Comparison of ENCODE assay signal across 38 mouse cellular contexts in genomic region chr10:117275681-117276369, GRCm38 (mm10). TPM values are rescaled to one million over a fixed set of nuclear protein-coding genes. Genes with fewer than 3 reads are reported as not detected.
DNase-seq lines count a peak whose midpoint lies in the region; ATAC-seq and TF ChIP-seq lines count a peak whose summit lies in the region.
"Had no signal": no experiment of that assay in that cellular context is flagged by ENCODE, and none has a peak within 500 bp of the region (broad histone marks: within the 10 kb centered on the region; RNA-seq: fewer than 3 reads in every experiment).

No protein-coding gene starts in this region.

- no peaks in the 10 kb centered on the region for H3K27me3 ChIP-seq in liver, postnatal 0 days (ENCODE audit: insufficient read depth, low read length)
- no peaks in the 10 kb centered on the region for H3K27me3 ChIP-seq in liver, embryonic 12.5 days (replicated peaks)
- H3K27me3 ChIP-seq in CH12.LX (replicated peaks): no peaks in the 10 kb centered on the region
- H3K27me3 ChIP-seq in MEL (ENCODE audit: control insufficient read depth in 1 of 2, insufficient read depth in 2 of 2, low read length in 2 of 2): peaks cover 2 to 3% of the 10 kb centered on the region in 2 experiments; a peak in 3 of 4 replicates
- no peaks in the 10 kb centered on the region for H3K27me3 ChIP-seq in limb, embryonic 10.5 days (ENCODE audit: low read depth, poor library complexity, severe bottlenecking)
- H3K27me3 ChIP-seq: embryonic facial prominence, embryonic 15.5 days; forebrain, embryonic 12.5 days; heart, embryonic 15.5 days; hindbrain, embryonic 12.5 days; limb, embryonic 15.5 days; lung, embryonic 15.5 days had no signal

- TF ChIP-seq CTCF in liver, postnatal 0 days (IDR thresholded peaks at IDR 0.05; ENCODE audit: low read depth): no peak
- TF ChIP-seq CTCF in CH12.LX (conservative IDR thresholded peaks at IDR 0.05 in 1 of 2, IDR thresholded peaks at IDR 0.05 in 1 of 2; ENCODE audit: low read depth in 2 of 2, low read length in 2 of 2) (no peak), MEL (IDR thresholded peaks at IDR 0.05 in 2 of 3, conservative IDR thresholded peaks at IDR 0.05 in 1 of 3; ENCODE audit: control insufficient read depth in 1 of 3, insufficient read depth in 1 of 3, low read depth in 2 of 3, low read length in 3 of 3, poor library complexity in 1 of 3, severe bottlenecking in 1 of 3) (no peak)

- TF ChIP-seq POLR2A in CH12.LX (IDR thresholded peaks at IDR 0.05; ENCODE audit: low read depth, low read length): no peak
- peak in 1 of 2 experiments; percentile 23; a peak in 1 of 4 replicates for TF ChIP-seq POLR2A in MEL (IDR thresholded peaks at IDR 0.05; ENCODE audit: control insufficient read depth in 1 of 2, insufficient read depth in 1 of 2, low read depth in 1 of 2, low read length in 2 of 2, poor library complexity in 1 of 2)

- H3K4me2 ChIP-seq in liver, postnatal 0 days (ENCODE audit: low read depth, low read length): no peak overlapping the region
- H3K4me2 ChIP-seq in liver, embryonic 12.5 days: no peak overlapping the region
- H3K4me2 ChIP-seq in CH12.LX (ENCODE audit: insufficient read depth, low read depth, poor library complexity, severe bottlenecking): no peak overlapping the region
- H3K4me2 ChIP-seq: embryonic facial prominence, embryonic 15.5 days; forebrain, embryonic 12.5 days; heart, embryonic 15.5 days; hindbrain, embryonic 12.5 days; limb, embryonic 15.5 days; lung, embryonic 15.5 days had no signal

- no peaks in the 10 kb centered on the region for H3K4me1 ChIP-seq in liver, postnatal 0 days (ENCODE audit: insufficient read depth)
- H3K4me1 ChIP-seq in liver, embryonic 12.5 days: no peaks in the 10 kb centered on the region
- H3K4me1 ChIP-seq in CH12.LX (ENCODE audit: control insufficient read depth in 1 of 2, insufficient read depth in 2 of 2) (no peaks in the 10 kb centered on the region), MEL (ENCODE audit: control insufficient read depth in 1 of 2, insufficient read depth in 2 of 2, low read length in 2 of 2) (no peaks in the 10 kb centered on the region)
- no peaks in the 10 kb centered on the region for H3K4me1 ChIP-seq in limb, embryonic 10.5 days
- H3K4me1 ChIP-seq: embryonic facial prominence, embryonic 10.5 days; embryonic facial prominence, embryonic 15.5 days; forebrain, embryonic 12.5 days; heart, embryonic 15.5 days; hindbrain, embryonic 12.5 days; limb, embryonic 15.5 days; lung, embryonic 15.5 days had no signal

- peak; percentile 10 for DNase-seq in liver, postnatal 0 days
- DNase-seq in CH12.LX (ENCODE audit: extremely low read depth): peak; percentile 27
- DNase-seq in MEL (ENCODE audit: low read depth, low spot score): peak; percentile 64
- peak; percentile 3 for DNase-seq in limb, embryonic 10.5 days (ENCODE audit: low spot score)
- no peak for DNase-seq in kidney, postnatal 36 days
- DNase-seq in spleen, adult 18-20 months: no peak
- DNase-seq in thymus, postnatal 36 days: no peak
- DNase-seq: adrenal gland, adult 8-10 months; cerebellum, adult 8-10 months; cerebellum, postnatal 25 days; gastrocnemius, postnatal 25 days; heart, adult 11 months; kidney, postnatal 14 days; left cerebral cortex, postnatal 4 days; thymus, postnatal 14 days had no signal

- in situ Hi-C loops in CH12.LX (cut with MboI; ENCODE audit: low pct_ligation_motif_present, low pct_unique_long_range_greater_than_20kb, low sequenced_read_pairs): no loop called here

- no peak overlapping the region for H3K4me3 ChIP-seq in liver, postnatal 0 days (ENCODE audit: low read depth, low read length)
- H3K4me3 ChIP-seq in liver, embryonic 12.5 days: no peak overlapping the region
- H3K4me3 ChIP-seq in CH12.LX (replicated peaks in 1 of 3; ENCODE audit: low read depth in 2 of 3, low read length in 2 of 3, poor library complexity in 1 of 3): peak overlapping the region in 2 of 3 experiments; percentile 42 to 46
- peak overlapping the region; percentile 16 to 28; a peak in 3 of 4 replicates for H3K4me3 ChIP-seq in MEL (ENCODE audit: control insufficient read depth in 1 of 2, insufficient read depth in 1 of 2, low read depth in 2 of 2, low read length in 2 of 2)
- no peak overlapping the region for H3K4me3 ChIP-seq in limb, embryonic 10.5 days
- H3K4me3 ChIP-seq: embryonic facial prominence, embryonic 10.5 days; embryonic facial prominence, embryonic 15.5 days; forebrain, embryonic 12.5 days; heart, embryonic 10.5 days; heart, embryonic 15.5 days; hindbrain, embryonic 12.5 days; limb, embryonic 15.5 days; lung, embryonic 15.5 days had no signal

- H3K79me2 ChIP-seq in CH12.LX (replicated peaks; ENCODE audit: control insufficient read depth, extremely low read depth, insufficient read depth, poor library complexity, severe bottlenecking) (no peaks in the 10 kb centered on the region), MEL (ENCODE audit: control insufficient read depth, insufficient read depth, low read length, poor library complexity) (no peaks in the 10 kb centered on the region)

- no peak overlapping the region for H3K27ac ChIP-seq in liver, postnatal 0 days (ENCODE audit: low read depth)
- no peak overlapping the region for H3K27ac ChIP-seq in liver, embryonic 12.5 days
- H3K27ac ChIP-seq in CH12.LX (ENCODE audit: insufficient read depth, low read depth): no peak overlapping the region
- H3K27ac ChIP-seq in MEL (ENCODE audit: control insufficient read depth, low read depth, low read length): no peak overlapping the region
- H3K27ac ChIP-seq in limb, embryonic 10.5 days: no peak overlapping the region
- H3K27ac ChIP-seq: embryonic facial prominence, embryonic 10.5 days; embryonic facial prominence, embryonic 15.5 days; forebrain, embryonic 12.5 days; heart, embryonic 10.5 days; heart, embryonic 15.5 days; hindbrain, embryonic 12.5 days; limb, embryonic 15.5 days; liver, embryonic 14.5 days; lung, embryonic 15.5 days; macrophage had no signal

- TF ChIP-seq RAD21 in CH12.LX (IDR thresholded peaks at IDR 0.05; ENCODE audit: low read depth, low read length) (no peak), MEL (IDR thresholded peaks at IDR 0.05; ENCODE audit: low read depth, low read length) (no peak)

- no peak overlapping the region for H3K9ac ChIP-seq in liver, postnatal 0 days (replicated peaks)
- no peak overlapping the region for H3K9ac ChIP-seq in liver, embryonic 12.5 days
- H3K9ac ChIP-seq in CH12.LX (ENCODE audit: insufficient read depth, low read depth) (no peak overlapping the region), MEL (ENCODE audit: control insufficient read depth, low read depth, low read length, poor library complexity, severe bottlenecking) (no peak overlapping the region)
- H3K9ac ChIP-seq: embryonic facial prominence, embryonic 15.5 days; forebrain, embryonic 12.5 days; heart, embryonic 15.5 days; hindbrain, embryonic 12.5 days; limb, embryonic 15.5 days; liver, embryonic 14.5 days; lung, embryonic 15.5 days had no signal

- 82% methylated on average over 10 of the region's 10 CpGs for WGBS in liver, postnatal 0 days (ENCODE audit: insufficient replicate concordance)
- WGBS in liver, embryonic 12.5 days (ENCODE audit: insufficient replicate concordance): 65% methylated on average over 10 of the region's 10 CpGs
- 85% methylated on average over 10 of the region's 10 CpGs for WGBS in limb, embryonic 10.5 days

- no peak for ATAC-seq in liver, postnatal 0 days
- ATAC-seq in liver, embryonic 12.5 days: no peak
- ATAC-seq: CD4-positive, CD25-positive, alpha-beta regulatory T cell, adult 4 months; intestine, postnatal 0 days; midbrain, embryonic 16.5 days had no signal

- dilution Hi-C loops in CH12.LX (cut with MboI; ENCODE audit: extremely low pct_ligation_motif_present, extremely low pct_unique_long_range_greater_than_20kb, low sequenced_read_pairs): no loop called here

- TF ChIP-seq EP300 in liver, postnatal 0 days (IDR thresholded peaks at IDR 0.05; ENCODE audit: low read depth): no peak
- TF ChIP-seq EP300 in CH12.LX (IDR thresholded peaks at IDR 0.05; ENCODE audit: low read length) (no peak), MEL (IDR thresholded peaks at IDR 0.05; ENCODE audit: low read depth in 1 of 2, low read length in 2 of 2) (no peak)

- no peaks in the 10 kb centered on the region for H3K36me3 ChIP-seq in liver, postnatal 0 days (replicated peaks; ENCODE audit: insufficient read depth, low read length)
- H3K36me3 ChIP-seq in liver, embryonic 12.5 days: no peaks in the 10 kb centered on the region
- H3K36me3 ChIP-seq in CH12.LX (replicated peaks in 1 of 2; ENCODE audit: control insufficient read depth in 1 of 2, insufficient read depth in 1 of 2, low read length in 1 of 2): no peaks in the 10 kb centered on the region
- no peaks in the 10 kb centered on the region for H3K36me3 ChIP-seq in MEL (ENCODE audit: control insufficient read depth in 1 of 2, insufficient read depth in 2 of 2, low read length in 2 of 2)
- no peaks in the 10 kb centered on the region for H3K36me3 ChIP-seq in limb, embryonic 10.5 days
- H3K36me3 ChIP-seq: embryonic facial prominence, embryonic 10.5 days; embryonic facial prominence, embryonic 15.5 days; forebrain, embryonic 12.5 days; heart, embryonic 10.5 days; heart, embryonic 15.5 days; hindbrain, embryonic 12.5 days; limb, embryonic 15.5 days; lung, embryonic 15.5 days had no signal

- H3K9me3 ChIP-seq in liver, postnatal 0 days (ENCODE audit: low read length): no peaks in the 10 kb centered on the region
- no peaks in the 10 kb centered on the region for H3K9me3 ChIP-seq in liver, embryonic 12.5 days (replicated peaks)
- H3K9me3 ChIP-seq in CH12.LX (replicated peaks; ENCODE audit: low read length) (no peaks in the 10 kb centered on the region), MEL (replicated peaks; ENCODE audit: insufficient read depth, low read length) (no peaks in the 10 kb centered on the region)
- H3K9me3 ChIP-seq in limb, embryonic 10.5 days (replicated peaks): no peaks in the 10 kb centered on the region
- H3K9me3 ChIP-seq: embryonic facial prominence, embryonic 10.5 days; embryonic facial prominence, embryonic 15.5 days; forebrain, embryonic 12.5 days; heart, embryonic 10.5 days; heart, embryonic 15.5 days; hindbrain, embryonic 12.5 days; limb, embryonic 15.5 days; lung, embryonic 15.5 days had no signal

RNA-seq across cellular contexts. Expression of gene Lyz2, which starts 6.3 kb away (rescaled TPM):
- 542 and 556 TPM in 2 replicates for polyA plus RNA-seq in liver, postnatal 0 days (2015; fragmentation: Nextera tagmentation; extraction: Ambion mirVana)
- polyA plus RNA-seq in liver, embryonic 12.5 days (2016; fragmentation: Nextera tagmentation; extraction: Ambion mirVana): 115 and 120 TPM in 2 replicates
- total RNA-seq in CH12.LX (2012; rRNA removed) (0.08 TPM in 1 of 2 replicates, not detected in the other), CH12.LX (2014; rRNA removed) (0.17 TPM in 1 of 2 replicates, not detected in the other), MEL (2012; rRNA removed) (not detected in 2 replicates)
- polyA plus RNA-seq in CH12.LX (2012; ENCODE audit: insufficient read length, low read depth) (not detected in 2 replicates), MEL (2012; ENCODE audit: insufficient read depth in 1 of 2, insufficient read length in 2 of 2, low read depth in 1 of 2, low replicate concordance in 2 of 2, missing spikeins in 1 of 2) (not detected)
- 6.8 and 8.7 TPM in 2 replicates for polyA plus RNA-seq in limb, embryonic 10.5 days (2016; fragmentation: Nextera tagmentation; extraction: Ambion mirVana)

RNA-seq across cellular contexts. Expression of gene Lyz1, which starts 16.8 kb away (rescaled TPM):
- 0.42 and 0.85 TPM in 2 replicates for polyA plus RNA-seq in liver, postnatal 0 days (2015; fragmentation: Nextera tagmentation; extraction: Ambion mirVana)
- not detected in 2 replicates for polyA plus RNA-seq in liver, embryonic 12.5 days (2016; fragmentation: Nextera tagmentation; extraction: Ambion mirVana)
- total RNA-seq in CH12.LX (2012; rRNA removed) (not detected in 2 replicates), CH12.LX (2014; rRNA removed) (not detected in 2 replicates), MEL (2012; rRNA removed) (not detected in 2 replicates)
- polyA plus RNA-seq in CH12.LX (2012; ENCODE audit: insufficient read length, low read depth) (not detected in 2 replicates), MEL (2012; ENCODE audit: insufficient read depth in 1 of 2, insufficient read length in 2 of 2, low read depth in 1 of 2, low replicate concordance in 2 of 2, missing spikeins in 1 of 2) (not detected)
- polyA plus RNA-seq in limb, embryonic 10.5 days (2016; fragmentation: Nextera tagmentation; extraction: Ambion mirVana): not detected in 2 replicates
- polyA plus RNA-seq: CD4-positive, CD25-positive, alpha-beta regulatory T cell, adult 4 months; embryonic facial prominence, embryonic 10.5 days; forebrain, embryonic 12.5 days; hindbrain, embryonic 12.5 days; kidney, embryonic 14.5 days; midbrain, embryonic 16.5 days; neural tube, embryonic 11.5 days had no signal

RNA-seq across cellular contexts. Expression of gene 9530003J23Rik, which starts 37.3 kb away (rescaled TPM):
- not detected in 2 replicates for polyA plus RNA-seq in liver, postnatal 0 days (2015; fragmentation: Nextera tagmentation; extraction: Ambion mirVana)
- not detected in 2 replicates for polyA plus RNA-seq in liver, embryonic 12.5 days (2016; fragmentation: Nextera tagmentation; extraction: Ambion mirVana)
- total RNA-seq in CH12.LX (2012; rRNA removed): not detected in 2 replicates
- total RNA-seq in CH12.LX (2014; rRNA removed): not detected in 2 replicates
- polyA plus RNA-seq in CH12.LX (2012; ENCODE audit: insufficient read length, low read depth): not detected in 2 replicates
- not detected in 2 replicates for total RNA-seq in MEL (2012; rRNA removed)
- polyA plus RNA-seq in MEL (2012; ENCODE audit: insufficient read depth in 1 of 2, insufficient read length in 2 of 2, low read depth in 1 of 2, low replicate concordance in 2 of 2, missing spikeins in 1 of 2): not detected
- polyA plus RNA-seq in limb, embryonic 10.5 days (2016; fragmentation: Nextera tagmentation; extraction: Ambion mirVana): not detected in 2 replicates
- total RNA-seq: adrenal gland, adult 8-10 months; adrenal gland, postnatal 4 days; gastrocnemius, postnatal 25 days; heart, postnatal 25 days; layer of hippocampus, adult 18-20 months; layer of hippocampus, postnatal 25 days; left cerebral cortex, adult 8-10 months; left cerebral cortex, postnatal 4 days; neutrophil, adult 5-6 weeks had no signal
- polyA plus RNA-seq: CD4-positive, CD25-positive, alpha-beta regulatory T cell, adult 4 months; embryonic facial prominence, embryonic 10.5 days; embryonic facial prominence, embryonic 15.5 days; forebrain, embryonic 12.5 days; heart, embryonic 10.5 days; heart, embryonic 15.5 days; hindbrain, embryonic 12.5 days; intestine, postnatal 0 days; kidney, embryonic 14.5 days; limb, embryonic 15.5 days; liver, embryonic 14.5 days; lung, embryonic 15.5 days; macrophage; midbrain, embryonic 16.5 days; neural tube, embryonic 11.5 days; spleen, adult 2 months had no signal

RNA-seq across cellular contexts. Expression of gene Yeats4, which starts 51.5 kb away (rescaled TPM):
- polyA plus RNA-seq in liver, postnatal 0 days (2015; fragmentation: Nextera tagmentation; extraction: Ambion mirVana): 31.2 and 32.2 TPM in 2 replicates
- polyA plus RNA-seq in liver, embryonic 12.5 days (2016; fragmentation: Nextera tagmentation; extraction: Ambion mirVana): 54.0 and 61.9 TPM in 2 replicates
- total RNA-seq in CH12.LX (2012; rRNA removed) (50.3 and 54.4 TPM in 2 replicates), CH12.LX (2014; rRNA removed) (109 and 110 TPM in 2 replicates), MEL (2012; rRNA removed) (61.8 and 69.4 TPM in 2 replicates)
- polyA plus RNA-seq in CH12.LX (2012; ENCODE audit: insufficient read length, low read depth) (123 and 133 TPM in 2 replicates), MEL (2012; ENCODE audit: insufficient read depth in 1 of 2, insufficient read length in 2 of 2, low read depth in 1 of 2, low replicate concordance in 2 of 2, missing spikeins in 1 of 2) (100 to 1,000 TPM in 1 of 2 experiments, not detected in 1; 106 TPM)
- polyA plus RNA-seq in limb, embryonic 10.5 days (2016; fragmentation: Nextera tagmentation; extraction: Ambion mirVana): 107 and 111 TPM in 2 replicates

Comparison
In these comparisons a context has a peak if more than half of its experiments do, and no peak if none do; other contexts are left out.
1. DNase-seq: peak in liver, postnatal 0 days (single experiment), CH12.LX (single experiment), MEL (single experiment) and limb, embryonic 10.5 days (single experiment); none in kidney, postnatal 36 days (0 of 2), spleen, adult 18-20 months (0 of 2) and thymus, postnatal 36 days (0 of 2).
2. H3K4me3 ChIP-seq: peak in CH12.LX (2 of 3) and MEL (2 of 2); none in liver, postnatal 0 days (single experiment), liver, embryonic 12.5 days (single experiment) and limb, embryonic 10.5 days (single experiment).
3. RNA of gene Lyz2, which starts 6.3 kb away (polyA plus RNA-seq): 542 to 556 TPM in liver, postnatal 0 days and 115 to 120 TPM in liver, embryonic 12.5 days; 6.8 to 8.7 TPM in limb, embryonic 10.5 days, not detected in CH12.LX and not detected in MEL; every median in the first group is over 10 times any median in the second.